Mouse (Mus musculus) embryonic fibroblast, embryonic 13.5 days (primary cell): ENCODE measurements around the gene Vps26c.

ENCODE experiments used
- CTCF ChIP-seq: IDR thresholded peaks from 2 replicates; pipeline ENCODE4 v1.5.1; 2011; ENCODE audit warnings: mild to moderate bottlenecking, control low read depth, low read length, moderate library complexity, borderline replicate concordance; ENCODE audit not compliant: insufficient read depth
- POLR2A ChIP-seq: IDR thresholded peaks from 2 replicates; pipeline ENCODE4 v1.6.1; 2011; ENCODE audit warnings: low read depth, mild to moderate bottlenecking, control low read depth, low read length, moderate library complexity

- TF ChIP-seq CTCF = no peak
- TF ChIP-seq POLR2A = no peak; the same call in 1 of the 2 replicates
Measured at GRCm38 (mm10) chr16:94566834-94567585, 40.4 kb upstream of the Vps26c start.
